Mouse (Mus musculus): Measurements from ENCODE around the gene Rab43.

- no peak for TF ChIP-seq CTCF (IDR thresholded peaks at IDR 0.05; ENCODE audit: low read depth, low read length)
- TF ChIP-seq POLR2A (IDR thresholded peaks at IDR 0.05; ENCODE audit: insufficient read depth, low read length): no peak
Observed at GRCm38 (mm10) chr6:87774466-87774865, 37.5 kb downstream of the Rab43 start.

Data from ES-Bruce4 (cell line).